Mouse (Mus musculus) hindbrain, embryonic 12.5 days (tissue): ENCODE results near the gene Olfr819. TPM values are rescaled to one million over a fixed set of nuclear protein-coding genes. Genes with fewer than 3 reads are reported as not detected.
"Not testable (repeated sequence)": the region's sequence is repeated elsewhere in the genome, so short reads cannot be mapped to it uniquely, and the experiment has no call there.

ENCODE experiments used
- ATAC-seq: fragments of 200-750 bp; cut with Nextera tagmentation; 2 replicates; pipeline ENCODE4 v1.8.0; 2017; ENCODE audit warnings: moderate TSS enrichment; ENCODE audit not compliant: low FRiP score
- H3K27ac ChIP-seq: fragments of 300-500 bp; sonication (generic); 2 replicates; pipeline ENCODE4 v1.5.1; 2016; ENCODE audit warnings: mild to moderate bottlenecking
- H3K27me3 ChIP-seq: fragments of 300-500 bp; sonication (generic); 2 replicates; pipeline ENCODE4 v1.6.1; 2016; ENCODE audit warnings: mild to moderate bottlenecking
- H3K36me3 ChIP-seq: fragments of 300-500 bp; sonication (generic); 2 replicates; pipeline ENCODE4 v1.6.1; 2016; ENCODE audit warnings: mild to moderate bottlenecking
- H3K4me1 ChIP-seq: fragments of 300-500 bp; sonication (generic); 2 replicates; pipeline ENCODE4 v1.6.1; 2016
- H3K4me2 ChIP-seq: fragments of 300-500 bp; sonication (generic); replicated peaks from 2 replicates; pipeline ENCODE4 v1.6.1; 2016; ENCODE audit warnings: mild to moderate bottlenecking
- H3K4me3 ChIP-seq: fragments of 300-500 bp; sonication (generic); 2 replicates; pipeline ENCODE4 v1.5.1; 2016; ENCODE audit warnings: mild to moderate bottlenecking
- H3K9ac ChIP-seq: fragments of 300-500 bp; sonication (generic); 2 replicates; pipeline ENCODE4 v1.6.1; 2016; ENCODE audit warnings: mild to moderate bottlenecking, moderate library complexity
- H3K9me3 ChIP-seq: fragments of 300-500 bp; sonication (generic); replicated peaks from 2 replicates; pipeline ENCODE4 v1.6.1; 2016; ENCODE audit warnings: mild to moderate bottlenecking
- WGBS: fragments of 180-500 bp; shearing (Covaris S2); methylation state at CpG from one replicate; pipeline ENCODE4 v1.1.7; 2016; 5-methylcytosine and 5-hydroxymethylcytosine counted together
- polyA plus RNA-seq: library from polyadenylated mRNA; unstranded; fragments of >200 nt; fragmentation: Nextera tagmentation; extraction: Ambion mirVana; gene quantifications from 2 replicates; pipeline ENCODE4 v1.2.1, GENCODE M21; 2016

Gene Olfr819
- not detected in 2 replicates for polyA plus RNA-seq

DNA sequence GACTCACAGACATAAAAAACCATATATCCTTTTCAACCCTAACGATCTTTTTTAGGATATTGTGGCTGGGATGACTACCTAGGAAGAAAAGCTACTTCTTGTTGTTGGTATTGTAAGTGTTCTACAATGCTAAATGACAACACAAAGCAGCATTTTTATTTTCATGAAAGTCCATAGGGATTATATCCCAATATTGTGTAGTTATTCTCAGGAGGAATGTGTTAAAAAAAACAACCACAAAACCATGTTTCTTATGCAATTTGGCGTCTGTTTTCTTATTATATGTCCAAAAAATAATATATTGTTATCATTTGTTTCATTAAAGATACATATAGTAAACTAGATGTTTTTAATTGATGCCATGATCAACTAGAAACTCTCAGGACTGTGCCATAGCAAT is at the start of gene Olfr819:
Olfr819 (minus strand) TSS at position 101 of the 400 bp plus-strand sequence.
- not testable (repeated sequence) for H3K27me3 ChIP-seq, H3K4me1 ChIP-seq, H3K4me3 ChIP-seq, H3K4me2 ChIP-seq, H3K9me3 ChIP-seq, H3K36me3 ChIP-seq, ATAC-seq, H3K9ac ChIP-seq, H3K27ac ChIP-seq
- WGBS = 79% methylated on average over 2 of the region's 2 CpGs

DNA sequence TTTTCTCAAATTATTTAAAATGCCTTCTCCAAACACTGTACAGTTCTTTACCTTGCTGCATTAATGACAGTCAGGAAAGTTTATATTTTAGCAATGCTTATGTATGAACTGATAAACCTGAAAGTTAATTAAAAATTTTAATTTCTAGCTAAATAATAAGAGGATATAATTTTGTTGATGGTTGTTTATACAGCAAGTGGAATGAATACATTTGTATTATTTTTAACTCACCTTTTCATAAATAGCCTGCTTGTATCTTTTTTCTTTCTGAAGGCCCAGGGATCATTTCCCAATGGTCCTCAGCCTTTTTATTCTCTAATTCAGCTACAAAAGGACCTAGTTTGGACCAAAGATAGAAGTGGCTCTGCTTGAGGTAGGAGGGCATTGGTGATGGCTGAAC is 45.3 kb upstream of the Olfr819 start, which contains the start of gene Olfr820:
Olfr820 (plus strand) TSS at position 301 of the 400 bp plus-strand sequence.
- Histone ChIP-seq H3K36me3 (no peaks in the 10 kb centered on the region), H3K9me3 (no peaks in the 10 kb centered on the region), H3K27me3 (no peaks in the 10 kb centered on the region), H3K4me3 (no peak within 1 kb of the TSS), H3K4me1 (no peaks in the 10 kb centered on the region), H3K27ac (no peak within 1 kb of the TSS), H3K4me2 (no peak within 1 kb of the TSS), H3K9ac (no peak within 1 kb of the TSS)
- no peak for ATAC-seq

- H3K4me3 ChIP-seq, ATAC-seq, H3K4me2 ChIP-seq, H3K9ac ChIP-seq, H3K27me3 ChIP-seq, H3K27ac ChIP-seq, H3K4me1 ChIP-seq, H3K36me3 ChIP-seq, H3K9me3 ChIP-seq: not testable (repeated sequence)
- 87% methylated on average over 4 of the region's 4 CpGs for WGBS
Observed at GRCm38 (mm10) chr10:130005366-130005765, 38.3 kb upstream of the Olfr819 start.

DNA sequence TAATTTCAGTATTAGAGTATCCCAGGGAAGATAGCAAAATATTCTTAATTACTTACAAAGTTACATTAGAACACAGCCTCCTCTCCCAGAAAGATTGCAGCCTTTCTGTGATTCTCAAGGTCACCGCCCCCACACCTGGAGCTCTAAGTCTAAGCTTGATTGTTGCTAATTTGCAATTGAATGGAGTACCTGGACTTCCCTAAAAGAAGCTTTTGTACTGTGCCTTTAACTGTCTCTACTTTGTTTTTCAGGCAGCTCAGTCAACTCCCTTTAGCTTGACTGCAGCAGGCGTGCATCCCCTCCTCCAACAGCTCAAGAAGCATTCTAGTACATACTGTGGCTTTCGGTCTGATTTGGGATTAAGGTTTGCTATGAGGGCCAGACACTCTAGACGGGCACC is 37.0 kb upstream of the Olfr819 start:
- H3K36me3 ChIP-seq, H3K27ac ChIP-seq, ATAC-seq, H3K9me3 ChIP-seq, H3K4me2 ChIP-seq, H3K4me3 ChIP-seq, H3K27me3 ChIP-seq, H3K9ac ChIP-seq, H3K4me1 ChIP-seq: not testable (repeated sequence)
- 84% methylated on average over 4 of the region's 4 CpGs for WGBS

- not testable (repeated sequence) for H3K27me3 ChIP-seq, H3K36me3 ChIP-seq, H3K4me2 ChIP-seq, H3K4me3 ChIP-seq, H3K4me1 ChIP-seq, H3K27ac ChIP-seq, H3K9ac ChIP-seq, ATAC-seq, H3K9me3 ChIP-seq
- WGBS = no CpG with 5 or more reads among the region's 1 CpGs
Observed at GRCm38 (mm10) chr10:129984962-129985361, 17.9 kb upstream of the Olfr819 start, which contains the start of gene Gm10310. Gm10310 (minus strand) TSS chr10:129985062.

GRCm38 (mm10) chr10:129981867-129982266 is 14.8 kb upstream of the Olfr819 start:
- not testable (repeated sequence) for H3K27me3 ChIP-seq, H3K27ac ChIP-seq, H3K9ac ChIP-seq, H3K9me3 ChIP-seq, ATAC-seq, H3K4me3 ChIP-seq, H3K4me1 ChIP-seq, H3K36me3 ChIP-seq, H3K4me2 ChIP-seq
- no CpG with 5 or more reads among the region's 3 CpGs for WGBS

GRCm38 (mm10) chr10:129976040-129976439 is 9.0 kb upstream of the Olfr819 start, which contains the start of gene Olfr247:
Olfr247 (minus strand) TSS chr10:129976140.
- ATAC-seq, H3K27ac ChIP-seq, H3K4me3 ChIP-seq, H3K4me1 ChIP-seq, H3K36me3 ChIP-seq, H3K4me2 ChIP-seq, H3K9me3 ChIP-seq, H3K9ac ChIP-seq, H3K27me3 ChIP-seq: not testable (repeated sequence)
- WGBS = no CpG with 5 or more reads among the region's 2 CpGs

GRCm38 (mm10) chr10:129972994-129973393 is 5.9 kb upstream of the Olfr819 start:
- H3K9ac ChIP-seq, ATAC-seq, H3K27ac ChIP-seq, H3K36me3 ChIP-seq, H3K27me3 ChIP-seq, H3K4me1 ChIP-seq, H3K9me3 ChIP-seq, H3K4me3 ChIP-seq, H3K4me2 ChIP-seq: not testable (repeated sequence)
- no CpG with 5 or more reads among the region's 3 CpGs for WGBS

GRCm38 (mm10) chr10:129966232-129966631 is 834 bp downstream of the Olfr819 start:
- ATAC-seq, H3K4me1 ChIP-seq, H3K27me3 ChIP-seq, H3K9ac ChIP-seq, H3K27ac ChIP-seq, H3K4me2 ChIP-seq, H3K4me3 ChIP-seq, H3K9me3 ChIP-seq, H3K36me3 ChIP-seq: not testable (repeated sequence)
- 84% methylated on average over 2 of the region's 3 CpGs for WGBS

DNA sequence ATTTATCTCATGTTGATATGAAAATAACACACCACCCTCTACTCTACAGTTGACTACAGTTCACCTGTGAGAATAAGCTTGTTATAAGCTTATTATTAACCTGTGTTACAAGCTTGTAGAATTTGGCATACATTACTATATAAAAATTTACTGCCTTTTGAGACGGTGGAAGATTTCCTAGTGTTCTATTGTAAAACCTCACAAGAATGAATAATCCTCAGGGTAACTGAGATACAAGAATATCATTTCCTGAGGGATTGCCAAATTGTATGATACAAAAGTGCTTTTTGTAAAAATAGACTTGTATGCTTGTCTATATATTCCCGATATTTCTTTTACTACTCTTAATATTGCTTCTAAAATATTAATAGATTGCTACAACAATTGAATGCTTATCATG is 18.1 kb downstream of the Olfr819 start, which contains the start of gene Olfr818:
Olfr818 (minus strand) TSS at position 101 of the 400 bp plus-strand sequence.
- 92% methylated on average over 2 of the region's 2 CpGs for whole genome bisulfite sequencing
- no peak within 1 kb of the TSS for H3K27ac ChIP-seq
- ATAC-seq = no peak

DNA sequence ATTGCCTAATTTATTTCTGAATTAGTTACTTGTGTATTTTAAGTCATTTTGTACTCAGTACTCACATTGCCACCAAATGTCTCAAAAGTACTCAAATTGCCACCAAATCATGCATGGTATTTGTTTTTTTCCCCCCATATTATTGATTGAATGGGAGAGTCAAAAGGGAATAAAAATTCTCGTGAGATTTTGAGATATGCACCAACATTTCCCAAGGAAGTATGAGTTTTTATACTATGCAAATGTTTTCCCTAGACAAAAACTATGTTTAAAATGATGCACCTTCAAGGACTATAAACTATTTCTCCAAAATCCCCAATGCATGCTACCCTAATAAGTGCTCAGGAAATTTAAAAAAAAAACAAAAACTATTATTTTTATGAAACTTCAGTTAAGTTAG is 51.6 kb downstream of the Olfr819 start, which contains the start of gene Olfr816:
Olfr816 (minus strand) TSS at position 101 of the 400 bp plus-strand sequence.
- ATAC-seq = no peak
- Histone ChIP-seq H3K27ac (no peak within 1 kb of the TSS), H3K4me2 (no peak within 1 kb of the TSS), H3K4me3 (no peak within 1 kb of the TSS), H3K27me3 (no peaks in the 10 kb centered on the region), H3K9me3 (no peaks in the 10 kb centered on the region), H3K36me3 (no peaks in the 10 kb centered on the region), H3K4me1 (no peaks in the 10 kb centered on the region), H3K9ac (no peak within 1 kb of the TSS)
- 78% methylated on average over 1 of the region's 1 CpGs for WGBS

More for the DNA sequence above, 18.1 kb downstream of the Olfr819 start, which contains the start of gene Olfr818:
- Histone ChIP-seq H3K27me3 (no peaks in the 10 kb centered on the region), H3K4me3 (no peak within 1 kb of the TSS), H3K4me1 (no peaks in the 10 kb centered on the region), H3K9me3 (no peaks in the 10 kb centered on the region), H3K36me3 (no peaks in the 10 kb centered on the region), H3K9ac (no peak within 1 kb of the TSS), H3K4me2 (no peak within 1 kb of the TSS)
